Mouse (Mus musculus): ENCODE measurements around the gene Mymx. TPM values are rescaled to one million over a fixed set of nuclear protein-coding genes. Genes with fewer than 3 reads are reported as not detected.

Gene Mymx
- polyA plus RNA-seq, 1 experiment from 2014 or later: 4.8 TPM

DNA sequence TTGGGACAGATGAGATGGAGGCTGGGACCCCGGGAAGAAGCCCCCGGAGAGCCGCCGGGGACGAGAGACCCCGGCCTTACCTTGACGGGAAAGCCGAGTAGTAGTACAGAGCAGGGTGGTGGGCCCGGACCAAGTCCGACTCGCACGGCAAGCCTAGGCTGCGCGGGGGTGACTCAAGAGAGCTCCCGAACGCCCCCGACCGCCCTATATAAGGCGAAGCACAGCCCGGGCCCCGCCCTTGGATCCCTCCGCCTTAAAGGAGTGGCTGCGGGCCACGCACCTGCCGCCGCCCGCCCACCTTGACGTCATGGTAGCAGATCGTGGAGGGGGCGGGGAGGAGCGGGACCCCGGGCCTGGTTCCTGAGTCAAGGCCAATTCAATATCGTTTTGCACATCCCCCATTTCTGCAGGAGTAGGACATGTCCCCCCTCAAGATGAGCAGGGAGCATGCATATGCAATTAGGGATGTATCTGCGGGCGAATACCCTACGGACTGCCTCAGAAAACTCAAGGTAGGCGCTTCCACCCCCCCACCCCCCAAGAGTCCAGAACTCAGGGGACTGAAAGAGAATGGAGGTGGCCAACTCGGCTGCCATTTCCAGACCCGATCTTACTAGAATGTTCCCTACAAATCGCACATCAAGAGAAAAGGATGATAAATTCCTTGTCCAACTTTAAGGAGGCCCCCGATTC, 28.7 kb downstream of the Mymx start, which contains the start of gene Hsp90ab1:
TSS of gene Hsp90ab1 (minus strand) at position 185 of the 693 bp plus-strand sequence.
- no peaks in the 10 kb centered on the region for H3K27me3 ChIP-seq (ENCODE audit: control insufficient read depth, insufficient read depth, low read length)
- ATAC-seq (ENCODE audit: insufficient read depth, low FRiP score, low TSS enrichment) (peak; percentile 85), DNase-seq (ENCODE audit: low spot score) (peak; percentile 99)
- H3K27ac ChIP-seq (ENCODE audit: low read depth, low read length): peak within 1 kb of the TSS; percentile 93
- H3K9me3 ChIP-seq (ENCODE audit: control insufficient read depth, low read length): no peaks in the 10 kb centered on the region
- H3K4me3 ChIP-seq (ENCODE audit: low read depth, low read length): peak within 1 kb of the TSS; percentile 100
- peaks cover 25% of the 10 kb centered on the region for H3K36me3 ChIP-seq (ENCODE audit: control insufficient read depth, insufficient read depth, low read length)
- H3K9ac ChIP-seq (ENCODE audit: low read length): peak within 1 kb of the TSS; percentile 99
- peaks cover 6% of the 10 kb centered on the region for H3K4me1 ChIP-seq (ENCODE audit: control insufficient read depth, insufficient read depth, low read length)
- 0% methylated on average over 41 of the region's 41 CpGs for WGBS
- peak within 1 kb of the TSS; percentile 94 for H3K4me2 ChIP-seq (ENCODE audit: low read depth)

DNA sequence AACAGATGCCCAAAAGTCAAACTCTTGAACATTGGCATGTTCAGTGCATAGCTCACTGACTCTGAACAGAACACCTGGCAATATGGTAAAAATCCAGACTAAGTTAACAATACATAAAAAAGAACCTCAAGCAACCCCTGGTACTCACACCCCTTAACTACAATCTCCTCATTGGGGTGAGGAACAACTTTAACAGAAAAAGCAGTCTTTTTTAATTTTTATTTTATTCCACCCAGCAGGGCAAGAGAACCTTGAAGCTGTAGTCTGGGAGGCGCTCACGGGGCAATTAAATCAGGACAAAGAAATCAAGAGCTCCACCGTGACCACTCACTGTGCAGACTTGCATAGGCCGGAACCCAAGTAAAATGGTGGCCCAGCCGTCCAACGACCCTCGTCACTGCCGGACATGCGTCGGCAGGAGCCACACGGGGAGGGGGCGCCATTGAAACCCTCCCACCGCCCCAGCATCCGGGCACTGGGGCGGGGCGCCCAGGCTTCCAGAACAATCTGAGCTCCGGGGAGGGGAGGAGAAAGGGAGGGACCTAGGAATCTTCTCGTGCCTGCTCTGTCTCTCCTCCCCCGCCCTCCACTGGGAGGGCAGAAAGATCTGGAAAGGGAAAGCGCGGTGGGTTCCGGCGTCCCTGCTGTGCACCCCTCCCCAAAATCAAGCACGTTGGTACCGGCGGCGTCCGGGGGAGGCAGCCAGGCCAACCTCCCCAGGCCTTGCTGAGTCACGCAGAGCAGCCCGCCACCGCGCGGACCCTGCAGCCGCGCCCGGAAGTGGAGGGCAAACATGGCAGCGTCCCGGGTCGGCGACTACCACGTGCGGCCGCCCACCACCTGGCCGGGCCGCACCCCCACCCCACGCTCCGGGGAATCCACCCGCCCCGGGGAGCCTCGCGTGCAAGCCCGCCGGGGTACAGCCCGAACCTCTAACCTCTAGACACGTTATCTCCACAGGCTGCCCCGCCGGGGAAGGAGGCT, 29.5 kb downstream of the Mymx start:
- Histone ChIP-seq H3K27ac (ENCODE audit: low read depth, low read length) (peak overlapping the region; percentile 93), H3K27me3 (ENCODE audit: control insufficient read depth, insufficient read depth, low read length) (no peaks in the 10 kb centered on the region), H3K9me3 (ENCODE audit: control insufficient read depth, low read length) (no peaks in the 10 kb centered on the region), H3K4me1 (ENCODE audit: control insufficient read depth, insufficient read depth, low read length) (peaks cover 6% of the 10 kb centered on the region), H3K4me2 (ENCODE audit: low read depth) (peak overlapping the region; percentile 94), H3K9ac (ENCODE audit: low read length) (peak overlapping the region; percentile 99), H3K36me3 (ENCODE audit: control insufficient read depth, insufficient read depth, low read length) (peaks cover 29% of the 10 kb centered on the region), H3K4me3 (ENCODE audit: low read depth, low read length) (peak overlapping the region; percentile 100)
- WGBS: under 1% methylated on average over 55 of the region's 57 CpGs
- DNase-seq (ENCODE audit: low spot score) (peak; percentile 89), ATAC-seq (ENCODE audit: insufficient read depth, low FRiP score, low TSS enrichment) (peak; percentile 65)

DNA sequence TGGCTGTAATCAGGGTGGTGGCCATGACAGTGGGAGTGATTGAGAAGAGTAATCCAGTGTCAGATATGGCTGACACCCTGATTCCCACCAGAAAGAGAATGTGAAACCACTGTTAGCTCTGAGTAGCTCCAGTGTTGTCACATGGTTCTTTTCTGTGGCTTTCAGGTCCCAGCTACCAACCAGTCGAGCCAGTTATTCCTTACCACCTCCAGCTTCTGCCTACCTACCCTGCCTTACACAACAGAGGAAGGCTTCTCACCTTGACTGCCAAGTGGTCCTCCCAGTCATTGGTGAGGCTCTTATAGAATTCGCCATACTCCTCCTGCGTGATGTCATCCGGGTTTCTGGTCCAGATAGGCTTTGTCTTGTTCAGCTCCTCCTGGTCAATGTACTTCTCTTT, 31.9 kb downstream of the Mymx start:
- Histone ChIP-seq H3K4me1 (ENCODE audit: control insufficient read depth, insufficient read depth, low read length) (peaks cover 8% of the 10 kb centered on the region), H3K36me3 (ENCODE audit: control insufficient read depth, insufficient read depth, low read length) (peaks cover 35% of the 10 kb centered on the region)
- no peak for ATAC-seq (ENCODE audit: insufficient read depth, low FRiP score, low TSS enrichment)

DNA sequence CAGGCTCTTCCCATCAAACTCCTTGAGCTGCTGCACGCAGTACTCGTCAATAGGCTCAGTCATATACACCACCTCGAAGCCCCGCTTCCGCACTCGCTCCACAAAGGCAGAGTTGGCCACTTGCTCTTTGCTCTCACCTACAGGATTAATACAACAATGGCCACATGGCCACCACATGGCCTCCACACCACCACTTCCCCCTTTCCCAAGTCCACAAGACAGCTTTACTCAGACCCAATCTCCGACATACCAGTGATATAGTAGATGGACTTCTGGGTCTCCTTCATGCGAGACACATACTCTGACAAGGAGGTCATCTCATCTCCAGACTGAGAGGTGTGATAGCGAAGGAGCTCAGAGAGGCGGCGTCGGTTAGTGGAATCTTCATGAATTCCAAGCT, 32.9 kb downstream of the Mymx start:
- 86% methylated on average over 12 of the region's 12 CpGs for WGBS
- Histone ChIP-seq H3K27ac (ENCODE audit: low read depth, low read length) (no peak overlapping the region), H3K9ac (ENCODE audit: low read length) (no peak overlapping the region), H3K27me3 (ENCODE audit: control insufficient read depth, insufficient read depth, low read length) (no peaks in the 10 kb centered on the region), H3K4me3 (ENCODE audit: low read depth, low read length) (no peak overlapping the region), H3K9me3 (ENCODE audit: control insufficient read depth, low read length) (no peaks in the 10 kb centered on the region), H3K36me3 (ENCODE audit: control insufficient read depth, insufficient read depth, low read length) (peaks cover 35% of the 10 kb centered on the region), H3K4me2 (ENCODE audit: low read depth) (no peak overlapping the region), H3K4me1 (ENCODE audit: control insufficient read depth, insufficient read depth, low read length) (peaks cover 6% of the 10 kb centered on the region)
- DNase-seq (ENCODE audit: low spot score): no peak
- no peak for ATAC-seq (ENCODE audit: insufficient read depth, low FRiP score, low TSS enrichment)

More for the DNA sequence above, 31.9 kb downstream of the Mymx start:
- Histone ChIP-seq H3K4me2 (ENCODE audit: low read depth) (no peak overlapping the region), H3K27me3 (ENCODE audit: control insufficient read depth, insufficient read depth, low read length) (no peaks in the 10 kb centered on the region), H3K4me3 (ENCODE audit: low read depth, low read length) (no peak overlapping the region), H3K27ac (ENCODE audit: low read depth, low read length) (no peak overlapping the region), H3K9me3 (ENCODE audit: control insufficient read depth, low read length) (no peaks in the 10 kb centered on the region), H3K9ac (ENCODE audit: low read length) (no peak overlapping the region)
- WGBS: 85% methylated on average over 4 of the region's 4 CpGs
- DNase-seq (ENCODE audit: low spot score): no peak

DNA sequence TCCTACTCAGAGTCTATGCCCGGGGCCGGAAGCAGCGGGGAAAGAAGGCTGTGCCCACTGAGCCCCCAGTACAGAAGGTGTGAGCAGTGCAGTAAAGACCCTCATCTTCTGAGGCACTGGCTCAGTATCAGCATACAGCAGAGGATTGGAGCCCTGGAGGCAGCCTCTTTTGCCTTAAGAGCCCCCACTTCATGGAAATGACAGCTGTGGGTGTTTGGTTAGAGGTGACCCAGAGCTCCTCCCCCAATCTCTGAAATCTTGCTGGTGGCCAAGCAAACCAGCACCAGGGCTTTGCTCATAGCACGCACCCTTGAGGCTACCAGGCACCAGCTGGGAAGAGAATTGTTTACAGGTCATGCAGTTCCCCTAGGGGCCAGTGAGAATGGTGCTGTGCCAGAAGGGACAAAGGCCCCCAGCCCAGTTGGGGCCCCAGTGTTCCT, 34.7 kb downstream of the Mymx start:
- 24% methylated on average over 4 of the region's 4 CpGs for WGBS
- ATAC-seq (ENCODE audit: insufficient read depth, low FRiP score, low TSS enrichment) (0 out of 2 replicates have a peak, but pooled peaks have one; percentile 7), DNase-seq (ENCODE audit: low spot score) (no peak)
- no peak overlapping the region for H3K9ac ChIP-seq (ENCODE audit: low read length)
- H3K4me3 ChIP-seq (ENCODE audit: low read depth, low read length): no peak overlapping the region
- H3K27me3 ChIP-seq (ENCODE audit: control insufficient read depth, insufficient read depth, low read length): no peaks in the 10 kb centered on the region
- peaks cover 35% of the 10 kb centered on the region for H3K36me3 ChIP-seq (ENCODE audit: control insufficient read depth, insufficient read depth, low read length)
- no peaks in the 10 kb centered on the region for H3K9me3 ChIP-seq (ENCODE audit: control insufficient read depth, low read length)
- H3K27ac ChIP-seq (ENCODE audit: low read depth, low read length): 0 out of 2 replicates have a peak overlapping the region, but pooled peaks have one; percentile 6
- peaks cover 6% of the 10 kb centered on the region for H3K4me1 ChIP-seq (ENCODE audit: control insufficient read depth, insufficient read depth, low read length)
- H3K4me2 ChIP-seq (ENCODE audit: low read depth): no peak overlapping the region

- H3K9ac ChIP-seq (ENCODE audit: low read length): no peak overlapping the region
- peaks cover 6% of the 10 kb centered on the region for H3K4me1 ChIP-seq (ENCODE audit: control insufficient read depth, insufficient read depth, low read length)
- no peak for ATAC-seq (ENCODE audit: insufficient read depth, low FRiP score, low TSS enrichment)
- DNase-seq (ENCODE audit: low spot score): no peak
- H3K36me3 ChIP-seq (ENCODE audit: control insufficient read depth, insufficient read depth, low read length): peaks cover 35% of the 10 kb centered on the region
- no peaks in the 10 kb centered on the region for H3K27me3 ChIP-seq (ENCODE audit: control insufficient read depth, insufficient read depth, low read length)
- H3K4me2 ChIP-seq (ENCODE audit: low read depth): no peak overlapping the region
- WGBS: 71% methylated on average over 18 of the region's 18 CpGs
- H3K4me3 ChIP-seq (ENCODE audit: low read depth, low read length): no peak overlapping the region
- H3K9me3 ChIP-seq (ENCODE audit: control insufficient read depth, low read length): no peaks in the 10 kb centered on the region
- H3K27ac ChIP-seq (ENCODE audit: low read depth, low read length): 0 out of 2 replicates have a peak overlapping the region, but pooled peaks have one; percentile 6
Measured at GRCm38 (mm10) chr17:45566360-45567161, 35.3 kb downstream of the Mymx start.

- no peak for ATAC-seq (ENCODE audit: insufficient read depth, low FRiP score, low TSS enrichment)
- WGBS: 80% methylated on average over 1 of the region's 1 CpGs
- H3K36me3 ChIP-seq (ENCODE audit: control insufficient read depth, insufficient read depth, low read length): peaks cover 30% of the 10 kb centered on the region
Measured at GRCm38 (mm10) chr17:45566031-45566359, 35.9 kb downstream of the Mymx start.

GRCm38 (mm10) chr17:45565103-45565502, 36.8 kb downstream of the Mymx start:
- Histone ChIP-seq H3K9me3 (ENCODE audit: control insufficient read depth, low read length) (no peaks in the 10 kb centered on the region), H3K4me1 (ENCODE audit: control insufficient read depth, insufficient read depth, low read length) (peaks cover 6% of the 10 kb centered on the region), H3K4me3 (ENCODE audit: low read depth, low read length) (peak overlapping the region; percentile 84), H3K36me3 (ENCODE audit: control insufficient read depth, insufficient read depth, low read length) (peaks cover 27% of the 10 kb centered on the region), H3K9ac (ENCODE audit: low read length) (peak overlapping the region; percentile 84), H3K27ac (ENCODE audit: low read depth, low read length) (no peak overlapping the region), H3K4me2 (ENCODE audit: low read depth) (peak overlapping the region; percentile 96), H3K27me3 (ENCODE audit: control insufficient read depth, insufficient read depth, low read length) (no peaks in the 10 kb centered on the region)
- DNase-seq (ENCODE audit: low spot score) (no peak), ATAC-seq (ENCODE audit: insufficient read depth, low FRiP score, low TSS enrichment) (no peak)
- WGBS: 96% methylated on average over 11 of the region's 11 CpGs

More at GRCm38 (mm10) chr17:45566031-45566359, 35.9 kb downstream of the Mymx start:
- no peak overlapping the region for H3K4me3 ChIP-seq (ENCODE audit: low read depth, low read length)
- no peaks in the 10 kb centered on the region for H3K27me3 ChIP-seq (ENCODE audit: control insufficient read depth, insufficient read depth, low read length)
- no peak for DNase-seq (ENCODE audit: low spot score)
- H3K9me3 ChIP-seq (ENCODE audit: control insufficient read depth, low read length): no peaks in the 10 kb centered on the region
- no peak overlapping the region for H3K27ac ChIP-seq (ENCODE audit: low read depth, low read length)
- H3K9ac ChIP-seq (ENCODE audit: low read length): no peak overlapping the region
- H3K4me2 ChIP-seq (ENCODE audit: low read depth): no peak overlapping the region
- peaks cover 6% of the 10 kb centered on the region for H3K4me1 ChIP-seq (ENCODE audit: control insufficient read depth, insufficient read depth, low read length)
